Mouse (Mus musculus) heart, adult 18-20 months (tissue): ENCODE data around the gene Rpgrip1. TPM values are rescaled to one million over a fixed set of nuclear protein-coding genes. Genes with fewer than 3 reads are reported as not detected.

Experiments used
- DNase-seq, 2 experiments: peaks; one replicate each; pipeline ENCODE4 v3.0.0; 2021 to 2022; ENCODE audit warnings: mixed read lengths in 1 of 2
- total RNA-seq, 2 experiments: library from RNA; stranded (reverse); gene quantifications; 2 replicates each; pipeline ENCODE4 v1.2.3; 2021

The Rpgrip1 gene
- total RNA-seq, 2 experiments from 2014 or later = 0.30 to 1.0 TPM

DNA sequence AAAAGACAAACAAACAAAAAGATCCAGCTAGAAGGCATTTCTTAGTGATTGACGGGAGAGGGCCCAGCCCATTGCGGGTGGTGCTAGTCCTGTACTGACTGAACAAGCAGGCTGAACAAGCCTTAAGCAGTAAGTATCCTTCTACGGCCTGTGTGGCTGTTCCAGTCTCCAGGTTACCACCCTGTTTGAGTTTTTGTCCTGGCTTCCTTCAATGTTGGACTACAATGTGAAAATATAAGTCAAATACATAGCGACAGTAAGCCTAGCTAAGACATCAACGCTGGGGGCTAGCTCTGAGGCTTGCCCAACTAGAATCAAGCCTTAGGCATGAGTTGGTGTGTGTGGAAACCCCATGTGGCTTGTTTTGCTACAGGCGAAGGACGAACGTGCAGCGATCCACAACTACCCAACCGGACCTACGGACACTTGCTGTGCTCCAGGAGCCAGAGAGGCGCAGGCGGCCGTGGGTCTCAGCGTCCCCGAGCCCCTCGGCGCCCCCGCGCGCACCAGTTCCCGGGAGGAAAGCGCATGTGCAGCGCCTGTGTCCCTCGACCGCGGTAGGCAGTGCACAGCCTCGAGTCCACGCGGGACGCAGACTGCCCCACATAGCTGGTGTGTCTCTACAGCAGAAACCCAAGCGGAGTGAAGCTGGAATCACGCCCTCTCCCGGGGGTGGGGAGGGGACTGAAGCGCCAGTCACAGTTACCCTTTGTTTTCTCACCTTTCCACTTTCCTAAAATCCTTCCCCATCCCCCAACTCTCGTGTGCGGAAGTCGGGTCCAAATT, 8.5 kb downstream of the Rpgrip1 start:
- DNase-seq = peak; percentile 37 to 53

DNA sequence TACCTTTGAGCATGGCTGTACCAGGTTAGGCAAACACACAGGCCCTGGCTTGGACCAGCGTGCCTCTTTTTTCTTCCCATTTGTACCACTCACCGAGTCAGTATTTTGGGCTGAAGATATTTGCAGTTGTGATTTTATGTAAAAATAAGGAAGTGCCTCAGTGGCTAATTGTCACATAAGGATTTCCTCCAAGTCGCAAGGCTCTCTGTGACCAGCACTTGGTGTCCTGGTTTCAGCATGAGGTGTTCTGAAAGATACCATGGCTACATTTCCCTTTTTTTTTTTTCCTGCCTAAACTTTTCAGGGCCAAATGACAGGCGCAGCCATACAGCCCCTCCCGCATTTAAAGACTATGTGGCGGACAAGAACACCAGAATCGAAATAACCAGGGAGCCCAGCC, 9.7 kb downstream of the Rpgrip1 start:
- peak in 1 of 2 experiments; percentile 18 for DNase-seq

DNA sequence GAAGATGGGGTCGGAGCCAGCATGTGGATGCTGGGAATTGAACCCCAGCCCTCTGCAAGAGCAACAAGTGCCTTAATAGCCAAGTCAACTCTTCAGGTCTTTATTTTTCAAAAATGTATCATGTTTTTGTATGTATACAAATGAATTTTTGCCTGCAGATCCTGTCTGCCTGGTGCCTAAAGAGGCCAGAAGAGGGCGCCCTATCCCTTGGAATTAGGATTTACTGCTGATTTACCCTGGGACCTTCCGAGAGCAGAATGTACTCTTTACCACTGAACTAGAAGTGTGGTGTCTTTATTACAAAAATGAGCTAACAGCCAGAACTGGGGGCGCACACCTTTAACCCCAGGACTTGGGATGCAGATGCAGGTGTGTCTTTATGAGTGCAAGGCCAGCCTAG, 13.4 kb downstream of the Rpgrip1 start:
- DNase-seq = peak; percentile 52 to 77

DNA sequence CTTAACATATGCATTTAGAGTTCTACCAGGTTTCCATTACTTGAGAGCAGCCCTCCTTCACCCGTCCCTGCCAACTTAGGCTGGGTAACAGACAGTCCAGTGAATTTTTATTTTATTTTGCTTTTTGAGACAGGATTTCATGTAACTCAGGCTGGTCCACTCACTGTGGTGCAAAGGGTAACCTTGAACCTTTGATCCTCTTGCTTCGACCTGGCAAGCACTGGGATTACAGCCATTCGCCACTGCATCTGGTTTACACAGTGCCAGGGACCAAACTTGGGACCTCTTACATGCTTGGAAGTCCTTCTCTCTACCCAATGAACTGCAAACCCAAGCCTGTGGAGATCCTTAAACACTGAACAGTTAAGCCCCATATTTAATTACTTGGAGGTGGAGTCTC, 14.1 kb downstream of the Rpgrip1 start:
- DNase-seq = no peak

DNA sequence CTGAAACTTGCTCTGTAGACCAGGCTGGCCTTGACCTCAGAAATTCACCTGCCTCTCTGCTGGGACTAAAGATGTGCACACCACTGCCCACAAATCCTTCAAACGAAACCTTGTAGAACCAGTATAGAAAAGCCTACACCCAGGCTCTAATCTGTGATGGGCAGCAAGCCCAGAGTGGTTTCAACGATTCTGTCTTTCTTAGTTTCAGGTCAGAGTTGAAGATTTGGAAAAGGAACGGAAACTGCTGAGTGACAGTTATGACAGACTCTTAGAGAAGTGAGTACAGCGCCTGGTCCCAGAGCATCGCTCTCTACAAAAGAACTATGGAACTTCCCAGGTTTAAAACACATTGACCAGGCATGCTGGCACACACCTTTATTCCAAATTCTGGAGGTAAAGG, 23.1 kb downstream of the Rpgrip1 start:
- DNase-seq = peak in 1 of 2 experiments; percentile 20

DNA sequence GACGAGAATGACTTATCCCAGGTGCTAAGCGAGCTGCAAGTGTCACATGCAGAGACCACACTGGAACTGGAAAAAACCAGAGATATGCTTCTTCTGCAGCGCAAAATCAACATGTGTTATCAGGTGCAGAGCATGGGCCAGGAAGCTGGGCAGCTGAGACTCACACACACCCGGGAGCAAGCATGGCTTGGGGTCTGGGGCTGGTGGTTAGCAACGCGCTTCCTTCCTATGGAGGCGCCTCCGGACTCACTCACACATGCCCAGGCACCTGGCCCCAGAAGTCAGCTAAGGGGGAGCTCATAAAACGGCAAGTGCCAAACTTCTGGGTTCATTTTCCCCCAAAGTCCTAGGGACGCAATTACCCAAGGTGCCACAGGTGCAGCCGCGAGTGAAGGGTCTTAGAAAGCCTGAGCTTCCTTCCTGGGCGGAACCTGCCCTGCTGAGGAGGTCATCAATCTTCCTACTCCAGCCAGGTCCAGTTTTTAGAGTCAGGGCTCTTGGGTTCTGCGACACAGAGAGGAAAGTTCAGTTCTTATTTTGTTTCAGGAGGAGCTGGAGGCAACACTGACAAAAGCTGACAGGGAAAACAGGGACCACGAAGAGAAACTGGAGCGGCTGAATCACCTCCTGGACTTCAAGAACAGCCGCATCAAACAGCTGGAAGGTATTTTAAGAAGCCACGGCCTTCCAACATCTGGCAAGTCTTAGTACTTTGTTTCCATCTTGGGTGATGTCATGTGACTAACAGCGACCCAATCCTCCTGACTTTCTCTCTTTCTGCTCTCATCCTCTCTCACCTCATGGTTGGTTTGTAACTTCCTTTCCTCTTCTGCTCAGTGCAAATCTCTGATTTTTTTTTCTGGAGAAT, 30.3 kb downstream of the Rpgrip1 start:
- DNase-seq = no peak

DNA sequence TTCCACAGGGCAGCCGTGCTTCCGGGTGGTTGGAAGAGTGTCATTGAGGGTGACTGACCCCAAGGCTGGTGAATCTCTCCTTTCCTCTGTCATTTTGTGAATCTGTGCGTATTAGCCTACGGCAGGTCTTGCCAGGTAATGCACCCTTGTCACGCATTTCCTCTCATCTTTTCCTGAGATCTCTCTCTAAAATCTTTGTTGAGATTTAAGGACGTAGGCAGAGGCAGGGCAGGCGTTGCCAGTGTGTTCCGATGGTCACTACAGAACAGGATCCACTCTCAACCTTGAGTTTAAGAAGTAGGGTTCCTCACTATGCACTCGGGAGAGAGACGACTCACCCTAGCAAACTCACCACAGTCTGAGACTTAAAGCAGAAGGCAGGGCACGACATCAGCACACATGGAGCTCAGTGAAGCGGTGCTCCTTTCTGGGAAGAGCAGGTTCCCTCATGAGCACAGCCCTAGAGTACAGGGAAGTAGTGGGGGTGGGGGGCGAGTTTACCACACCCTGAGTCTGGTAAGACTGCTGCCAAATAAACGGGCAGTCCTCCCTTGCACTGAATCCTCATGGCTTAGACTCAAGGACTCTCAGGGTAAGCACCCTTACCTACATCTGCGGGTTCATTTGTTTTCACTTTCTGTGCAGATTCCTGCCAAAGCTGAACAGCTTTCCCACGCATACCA, 31.1 kb downstream of the Rpgrip1 start:
- DNase-seq = peak in 1 of 2 experiments; percentile 7

DNA sequence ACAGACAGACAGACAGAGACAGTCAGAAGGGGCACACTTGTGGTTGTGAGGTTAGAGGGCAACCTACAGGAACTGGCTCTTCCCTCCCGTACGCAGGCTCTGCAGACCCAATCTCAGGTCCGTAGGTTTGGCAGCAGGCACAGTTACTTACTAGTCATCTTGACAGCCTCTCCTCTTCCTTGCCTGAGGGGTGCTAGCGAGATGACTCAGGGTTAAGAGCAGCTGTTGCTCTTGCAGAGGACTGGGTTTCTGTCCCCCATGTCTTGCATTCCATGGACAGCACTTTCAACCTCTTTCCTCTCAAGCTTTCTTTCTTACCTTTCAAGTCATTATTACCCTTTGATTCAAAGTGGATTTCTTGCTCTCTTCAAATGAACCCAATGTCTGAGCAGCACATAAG, 33.7 kb downstream of the Rpgrip1 start:
- DNase-seq = no peak

DNA sequence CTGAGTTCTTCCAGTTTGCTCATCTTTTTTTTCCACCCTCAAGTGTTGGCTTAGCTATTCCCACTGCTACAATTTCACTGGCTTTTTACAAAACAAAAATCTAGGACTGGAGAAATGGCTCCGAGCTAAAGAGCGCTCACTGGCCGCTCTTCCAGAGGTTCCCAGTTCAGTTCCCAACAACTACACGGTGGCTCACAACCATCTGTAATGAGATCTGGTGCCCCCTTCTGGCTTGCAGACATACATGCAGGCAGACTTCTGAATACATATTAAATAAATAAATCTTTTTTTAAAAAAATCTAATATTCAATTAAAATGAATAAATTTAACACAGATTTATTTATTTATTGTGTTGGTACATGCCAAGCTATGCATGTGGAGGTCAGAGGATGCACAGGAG, 36.0 kb downstream of the Rpgrip1 start:
- peak in 1 of 2 experiments; percentile 11 for DNase-seq

DNA sequence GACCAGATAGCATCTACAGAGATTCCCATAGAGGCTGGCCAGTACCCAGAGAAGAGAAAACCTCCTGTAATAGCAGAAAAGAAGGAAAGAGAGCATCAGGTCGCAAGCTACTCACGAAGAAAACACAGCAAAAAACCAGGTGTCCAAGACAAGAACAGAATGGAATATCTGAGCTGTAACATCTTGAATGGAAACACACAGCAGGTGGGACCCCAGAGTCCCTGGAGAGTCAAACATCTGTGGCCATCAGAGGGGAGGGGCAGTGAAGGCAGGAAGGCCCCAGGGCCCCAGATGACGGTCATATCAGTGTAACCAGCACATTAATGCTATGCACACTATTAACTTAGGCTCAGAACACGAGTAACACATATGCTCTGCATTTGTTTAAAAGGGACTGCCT, 39.4 kb downstream of the Rpgrip1 start:
- no peak for DNase-seq

DNA sequence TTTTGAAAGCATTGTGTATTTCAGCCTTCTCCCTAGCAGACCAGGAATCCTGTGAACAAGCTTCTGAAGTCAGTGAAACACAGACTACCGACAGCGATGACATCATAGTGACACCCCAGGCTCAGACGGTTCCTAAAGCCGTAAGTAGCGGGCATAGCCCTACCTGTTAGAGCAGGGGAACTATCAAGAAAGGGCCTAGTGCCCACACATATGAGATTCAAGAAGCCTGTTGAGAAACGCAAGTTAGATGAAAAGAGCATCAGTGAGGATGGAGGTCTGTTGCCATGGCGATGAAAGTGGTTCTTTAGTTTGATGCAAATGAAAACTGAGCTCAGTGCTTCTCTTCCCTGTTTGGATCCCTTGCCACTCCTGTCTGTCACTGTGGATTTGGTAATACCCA, 41.7 kb downstream of the Rpgrip1 start:
- DNase-seq = no peak

DNA sequence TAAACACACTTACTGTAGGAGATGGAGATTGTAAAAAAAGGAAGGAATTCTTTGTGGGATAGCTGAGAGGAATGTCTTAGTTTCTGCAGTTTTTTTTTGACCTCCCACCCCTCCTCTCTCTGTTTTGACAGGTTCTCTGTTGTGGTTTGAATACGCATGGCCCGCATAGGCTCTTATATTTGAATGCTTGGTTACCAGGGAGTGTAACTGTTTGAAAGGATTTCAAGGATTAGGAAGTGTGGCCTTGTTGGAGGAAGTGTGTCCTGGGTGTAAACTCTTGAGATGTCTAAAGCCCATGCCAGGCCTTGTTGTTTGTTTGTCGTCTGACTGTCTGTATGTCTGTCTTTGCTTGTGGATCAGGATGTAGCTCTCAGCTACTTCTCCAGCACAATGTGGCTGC, 42.1 kb downstream of the Rpgrip1 start:
- DNase-seq = no peak

DNA sequence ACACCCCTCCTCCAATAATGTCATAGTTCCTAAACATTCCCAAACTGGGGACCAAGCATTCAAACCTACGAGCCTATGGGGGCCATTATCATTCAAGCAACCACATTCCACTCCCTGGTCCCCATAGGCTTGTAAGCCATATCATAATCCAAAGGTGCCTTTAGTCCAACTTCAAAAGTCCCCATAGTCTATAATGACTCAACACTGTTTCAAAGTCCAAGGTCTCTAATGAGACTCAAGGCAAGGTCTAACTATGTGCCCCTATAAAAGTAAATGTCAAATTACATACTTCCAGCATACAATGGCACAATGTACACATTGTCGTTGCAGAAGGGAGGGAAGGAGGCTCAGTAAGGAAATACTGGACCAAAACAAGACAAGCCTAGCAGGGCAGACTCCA, 44.5 kb downstream of the Rpgrip1 start:
- no peak for DNase-seq

DNA sequence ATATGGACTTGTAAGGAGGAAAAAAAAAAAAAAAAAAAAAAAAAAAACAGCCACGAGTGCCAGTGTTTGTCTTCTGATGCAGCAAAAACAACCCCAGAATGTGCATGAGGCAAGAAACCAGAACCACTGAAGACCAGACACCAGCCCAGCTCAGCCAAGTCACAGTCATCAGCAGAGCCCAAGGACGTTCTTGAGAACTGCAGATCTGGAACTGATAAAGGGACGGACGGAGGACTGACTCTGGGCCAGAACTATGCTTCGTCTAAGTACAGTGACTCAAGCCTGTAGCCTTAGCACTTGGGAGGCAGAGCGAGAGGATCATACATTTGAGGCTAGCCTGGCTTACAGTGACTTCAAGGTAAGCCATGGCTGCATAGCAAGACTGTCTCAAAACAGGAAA, 50.4 kb downstream of the Rpgrip1 start:
- no peak for DNase-seq

DNA sequence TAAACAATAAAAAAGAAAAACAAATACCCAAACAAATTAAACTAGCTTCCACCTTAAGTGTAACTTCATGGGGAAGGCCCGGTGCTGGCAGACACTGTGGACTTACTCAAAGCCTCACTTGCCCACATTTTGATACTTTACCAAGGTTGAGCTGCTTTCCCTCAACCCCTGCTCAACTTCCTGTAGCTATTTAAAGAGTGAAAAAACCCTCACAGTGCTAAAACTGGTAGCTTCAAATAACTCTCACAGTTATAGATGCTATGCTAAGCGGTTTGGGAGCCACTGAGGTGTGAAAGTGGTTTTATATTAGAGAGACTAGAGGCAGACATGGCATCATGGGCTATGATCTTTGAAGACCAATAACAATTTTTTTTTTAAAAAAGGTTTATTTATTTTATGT, 56.1 kb downstream of the Rpgrip1 start:
- DNase-seq = no peak

DNA sequence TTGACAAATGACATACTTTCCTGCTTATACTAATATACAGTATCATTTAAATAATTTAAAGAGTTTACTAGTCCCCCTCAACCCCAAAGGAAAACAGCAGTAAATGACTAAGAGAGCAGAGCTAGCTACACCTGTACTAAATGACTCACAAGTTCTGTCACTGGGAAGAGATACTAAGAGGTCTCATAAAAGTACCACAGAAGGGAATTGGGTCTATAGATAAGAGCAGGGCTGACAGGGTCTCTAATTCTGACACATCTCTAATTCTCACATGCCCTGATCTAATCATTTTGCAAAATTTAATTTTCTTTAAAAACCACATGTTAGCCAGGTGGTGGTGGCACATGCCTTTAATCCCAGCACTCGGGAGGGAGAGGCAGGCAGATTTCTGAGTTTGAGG, 78.3 kb downstream of the Rpgrip1 start:
- DNase-seq = no peak

DNA sequence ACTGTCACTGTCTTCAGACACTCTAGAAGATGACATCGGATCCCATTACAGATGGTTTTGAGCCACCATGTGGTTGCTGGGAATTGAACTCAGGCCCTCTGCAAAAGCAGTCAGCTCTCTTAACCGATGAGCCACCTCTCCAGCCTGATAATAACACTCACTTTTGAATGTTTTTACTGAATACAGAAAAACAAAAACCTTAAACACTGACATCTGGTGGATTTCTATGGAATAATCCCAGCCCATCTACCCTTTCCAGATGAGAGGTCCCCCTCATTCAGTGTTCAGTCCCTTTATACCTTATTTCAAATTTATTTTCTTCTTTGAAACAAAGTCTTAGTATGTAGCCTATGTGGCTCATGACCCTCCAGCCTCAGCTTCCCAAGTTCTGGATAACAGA, 79.0 kb downstream of the Rpgrip1 start:
- no peak for DNase-seq

DNA sequence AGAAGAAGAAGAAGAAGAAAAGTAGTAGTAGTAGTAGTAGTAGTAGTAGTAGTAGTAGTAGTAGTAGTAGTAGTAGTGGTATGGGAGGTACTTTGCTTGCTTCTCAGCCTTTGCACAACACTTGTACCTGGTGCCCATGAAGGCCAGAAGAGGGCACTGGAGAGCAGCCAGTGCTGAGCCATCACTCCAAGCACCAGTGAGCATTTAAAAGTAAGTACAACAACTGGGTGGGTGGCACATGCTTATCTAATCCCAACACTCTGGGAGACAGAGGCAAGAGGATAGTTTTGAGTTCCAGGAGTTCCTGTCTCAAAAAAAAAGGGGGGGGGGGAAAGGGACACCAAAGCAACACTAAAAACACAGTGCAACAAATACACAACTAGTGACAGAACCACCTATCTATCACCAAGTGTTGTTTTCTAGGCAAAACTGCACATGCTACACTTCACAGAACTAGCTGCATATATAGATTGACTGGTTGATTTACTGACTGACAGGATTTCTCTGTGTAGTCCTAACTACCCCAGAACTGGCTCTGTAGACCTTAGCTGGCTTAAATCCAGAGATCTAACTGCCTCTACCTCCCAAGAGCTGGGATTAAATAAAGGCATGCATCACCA, 80.3 kb downstream of the Rpgrip1 start:
- peak; percentile 14 to 40 for DNase-seq

DNA sequence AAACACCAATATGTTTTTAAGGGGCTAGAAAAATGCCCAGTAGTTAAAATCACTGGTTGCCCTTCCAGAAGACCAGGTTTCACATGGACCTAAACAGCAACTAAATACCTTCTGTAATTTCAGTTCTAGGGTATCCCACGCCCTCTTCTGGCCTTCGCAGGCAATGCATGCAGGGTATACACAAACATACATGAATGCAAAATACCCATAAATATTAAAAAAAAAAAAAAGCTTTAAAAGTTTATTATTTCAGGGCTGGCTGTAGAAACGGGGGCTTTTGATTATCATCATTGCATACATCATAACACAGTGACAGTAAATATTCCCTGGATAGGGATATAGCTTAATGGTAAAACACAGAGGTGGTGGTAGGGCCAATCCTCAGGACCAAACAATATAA, 85.2 kb downstream of the Rpgrip1 start:
- peak; percentile 11 to 43 for DNase-seq

DNA sequence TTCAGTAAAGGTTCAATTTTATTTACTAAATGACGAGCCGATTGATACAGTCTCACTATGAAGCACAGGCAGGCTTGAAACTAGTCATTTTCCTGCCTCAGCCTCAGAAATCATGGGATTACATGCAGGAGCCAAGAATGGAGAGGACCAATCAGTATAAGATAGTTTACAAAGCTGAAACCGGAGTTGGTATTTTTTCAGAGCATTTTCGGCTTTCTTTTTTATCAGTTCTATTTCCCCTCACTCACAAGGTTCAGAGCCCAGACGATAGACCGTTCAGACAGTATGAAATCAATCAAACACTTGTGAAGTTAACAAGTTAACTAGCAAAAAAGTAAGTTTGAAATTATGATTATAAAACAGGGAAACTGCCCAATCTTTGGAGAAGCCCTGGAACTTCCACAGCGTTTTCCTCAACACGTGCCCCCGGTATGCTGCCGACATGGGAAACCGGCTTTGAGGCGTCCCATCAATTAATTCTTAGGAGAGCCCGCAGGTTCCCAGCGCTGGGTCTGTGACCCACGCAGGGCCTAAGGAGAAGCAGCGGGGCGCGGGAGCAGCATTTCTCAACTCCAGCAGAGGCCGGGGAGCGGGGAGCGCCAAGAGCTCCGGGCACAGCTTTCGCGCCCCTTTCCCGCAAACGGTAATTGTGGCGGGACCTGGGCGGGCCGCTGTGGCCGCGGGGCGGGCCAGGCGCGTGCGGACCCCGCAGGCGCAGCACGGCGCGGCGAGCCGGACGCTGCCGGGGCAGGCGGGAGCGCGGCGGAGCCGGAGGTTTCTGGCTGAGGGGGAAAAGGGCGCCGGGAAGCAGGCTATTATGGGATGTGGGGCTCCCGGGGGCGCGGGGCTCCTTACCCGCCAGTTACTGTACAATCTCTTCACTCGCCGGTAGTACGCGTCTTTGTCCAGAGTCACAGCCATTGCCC, 86.0 kb downstream of the Rpgrip1 start:
- no peak for DNase-seq

DNA sequence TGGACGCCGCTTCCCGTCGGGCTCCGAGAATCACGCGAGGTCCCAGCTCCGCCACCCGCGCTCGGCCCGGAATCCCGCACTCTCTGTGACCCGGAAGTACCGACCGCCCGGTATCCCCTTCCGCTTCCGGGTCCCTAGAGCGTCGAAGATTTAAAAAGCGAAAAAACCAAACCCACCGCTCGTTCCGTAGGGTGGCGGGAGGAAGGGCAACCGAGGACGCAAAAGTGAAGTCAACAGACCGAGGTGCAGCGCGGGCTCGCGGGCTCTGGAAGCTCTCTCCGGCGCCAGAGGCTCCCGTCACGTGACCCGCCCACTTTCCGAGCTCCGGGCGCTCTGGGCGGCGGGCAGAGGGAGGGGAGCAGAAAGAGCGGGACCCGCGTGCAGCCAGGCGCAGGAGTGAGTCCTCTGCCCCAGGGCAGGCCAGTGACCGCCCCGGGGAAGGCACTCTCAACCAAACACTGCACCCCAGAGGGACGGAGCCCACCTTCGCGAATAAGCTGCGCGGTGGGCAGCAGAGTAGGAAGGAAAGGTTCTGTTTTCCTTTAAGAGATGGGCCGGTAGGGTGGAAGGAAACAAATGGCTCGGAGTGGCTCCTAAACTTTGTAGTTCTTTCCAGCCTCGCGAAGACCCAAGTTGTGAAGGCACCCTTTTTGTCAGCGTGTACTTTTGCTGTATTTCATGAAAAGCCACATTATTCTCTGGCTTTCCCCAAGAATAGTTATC, 86.8 kb downstream of the Rpgrip1 start, which contains the start of gene Supt16:
Gene Supt16, minus strand, starts transcription at position 261 of the 723 bp plus-strand sequence.
- DNase-seq = peak; percentile 83 to 87
